Mouse (Mus musculus) heart, embryonic 15.5 days (tissue): ENCODE data around the gene Tmem163. TPM values are rescaled to one million over a fixed set of nuclear protein-coding genes. Genes with fewer than 3 reads are reported as not detected.

Source experiments
- ATAC-seq: fragments of 200-750 bp; cut with Nextera tagmentation; replicated peaks from 2 replicates; pipeline ENCODE4 v1.8.0; 2017; ENCODE audit warnings: low read depth, moderate TSS enrichment; ENCODE audit not compliant: insufficient number of reproducible peaks, insufficient read depth, low FRiP score
- H3K27ac ChIP-seq: fragments of 300-500 bp; sonication (generic); 2 replicates; pipeline ENCODE4 v1.5.1; 2015; ENCODE audit warnings: mild to moderate bottlenecking, inconsistent platforms
- H3K27me3 ChIP-seq: fragments of 300-500 bp; sonication (generic); 2 replicates; pipeline ENCODE4 v1.6.1; 2015; ENCODE audit warnings: inconsistent platforms
- H3K36me3 ChIP-seq: fragments of 300-500 bp; sonication (generic); 2 replicates; pipeline ENCODE4 v1.6.1; 2015; ENCODE audit warnings: mild to moderate bottlenecking, inconsistent platforms
- H3K4me1 ChIP-seq: fragments of 300-500 bp; sonication (generic); replicated peaks from 2 replicates; pipeline ENCODE4 v1.6.1; 2015; ENCODE audit warnings: inconsistent platforms
- H3K4me2 ChIP-seq: fragments of 300-500 bp; sonication (generic); 2 replicates; pipeline ENCODE4 v1.6.1; 2015; ENCODE audit warnings: inconsistent platforms, mild to moderate bottlenecking, moderate library complexity
- H3K4me3 ChIP-seq: fragments of 300-500 bp; sonication (generic); 2 replicates; pipeline ENCODE4 v1.5.1; 2015; ENCODE audit warnings: mild to moderate bottlenecking, inconsistent platforms
- H3K9ac ChIP-seq: fragments of 300-500 bp; sonication (generic); 2 replicates; pipeline ENCODE4 v1.6.1; 2015; ENCODE audit warnings: mild to moderate bottlenecking, inconsistent platforms
- H3K9me3 ChIP-seq: fragments of 300-500 bp; sonication (generic); replicated peaks from 2 replicates; pipeline ENCODE4 v1.6.1; 2016; ENCODE audit warnings: inconsistent platforms
- WGBS: fragments of 180-500 bp; shearing (Covaris S2); methylation state at CpG from one replicate; pipeline ENCODE4 v1.1.7; 2015; ENCODE audit warnings: mixed read lengths; 5-methylcytosine and 5-hydroxymethylcytosine counted together
- polyA plus RNA-seq: library from polyadenylated mRNA; unstranded; fragments of >200 nt; fragmentation: Nextera tagmentation; extraction: Ambion mirVana; gene quantifications from 2 replicates; pipeline ENCODE4 v1.2.1, GENCODE M21; 2015

Gene Tmem163
- polyA plus RNA-seq, 1 experiment from 2014 or later = 12.5 TPM

GRCm38 (mm10) chr1:127637917-127638316, 41.4 kb downstream of the Tmem163 start:
- H3K36me3 ChIP-seq = no peaks in the 10 kb centered on the region
- H3K9ac ChIP-seq = no peak overlapping the region
- H3K27me3 ChIP-seq = no peaks in the 10 kb centered on the region
- H3K4me3 ChIP-seq = no peak overlapping the region
- no peak overlapping the region for H3K27ac ChIP-seq
- no peak for ATAC-seq
- H3K4me2 ChIP-seq = no peak overlapping the region
- 30% methylated on average over 2 of the region's 2 CpGs for whole genome bisulfite sequencing
- no peaks in the 10 kb centered on the region for H3K9me3 ChIP-seq
- H3K4me1 ChIP-seq = no peaks in the 10 kb centered on the region

GRCm38 (mm10) chr1:127627151-127627550, 52.2 kb downstream of the Tmem163 start:
- no peak for ATAC-seq
- Histone ChIP-seq H3K4me2 (no peak overlapping the region), H3K4me1 (no peaks in the 10 kb centered on the region), H3K9ac (no peak overlapping the region), H3K27ac (no peak overlapping the region), H3K36me3 (no peaks in the 10 kb centered on the region), H3K27me3 (no peaks in the 10 kb centered on the region), H3K9me3 (no peaks in the 10 kb centered on the region), H3K4me3 (no peak overlapping the region)
- WGBS = 69% methylated on average over 7 of the region's 7 CpGs

GRCm38 (mm10) chr1:127625577-127626362, 53.6 kb downstream of the Tmem163 start:
- no peak overlapping the region for H3K4me2 ChIP-seq
- no peaks in the 10 kb centered on the region for H3K27me3 ChIP-seq
- 47% methylated on average over 5 of the region's 5 CpGs for WGBS
- ATAC-seq = 0 out of 2 replicates have a peak, but pooled peaks have one; percentile 35
- no peaks in the 10 kb centered on the region for H3K9me3 ChIP-seq
- H3K4me1 ChIP-seq = no peaks in the 10 kb centered on the region
- H3K4me3 ChIP-seq = no peak overlapping the region
- H3K27ac ChIP-seq = no peak overlapping the region
- no peak overlapping the region for H3K9ac ChIP-seq
- H3K36me3 ChIP-seq = no peaks in the 10 kb centered on the region

GRCm38 (mm10) chr1:127622349-127622748, 57.0 kb downstream of the Tmem163 start:
- H3K27ac ChIP-seq = no peak overlapping the region
- no peak overlapping the region for H3K4me2 ChIP-seq
- ATAC-seq = no peak
- H3K9ac ChIP-seq = no peak overlapping the region
- H3K27me3 ChIP-seq = no peaks in the 10 kb centered on the region
- no peaks in the 10 kb centered on the region for H3K9me3 ChIP-seq
- 71% methylated on average over 5 of the region's 5 CpGs for WGBS
- no peak overlapping the region for H3K4me3 ChIP-seq
- no peaks in the 10 kb centered on the region for H3K4me1 ChIP-seq
- no peaks in the 10 kb centered on the region for H3K36me3 ChIP-seq

- H3K9ac ChIP-seq = no peak overlapping the region
- H3K4me3 ChIP-seq = no peak overlapping the region
- H3K27ac ChIP-seq = no peak overlapping the region
- H3K4me1 ChIP-seq = no peaks in the 10 kb centered on the region
- no peaks in the 10 kb centered on the region for H3K36me3 ChIP-seq
- WGBS = 75% methylated on average over 6 of the region's 6 CpGs
- no peaks in the 10 kb centered on the region for H3K27me3 ChIP-seq
- no peak for ATAC-seq
- H3K9me3 ChIP-seq = no peaks in the 10 kb centered on the region
- no peak overlapping the region for H3K4me2 ChIP-seq
These were observed 60.3 kb downstream of the Tmem163 start for GRCm38 (mm10) chr1:127619036-127619435.

GRCm38 (mm10) chr1:127610378-127610777, 69.0 kb downstream of the Tmem163 start:
- Histone ChIP-seq H3K4me2 (no peak overlapping the region), H3K27ac (no peak overlapping the region), H3K27me3 (no peaks in the 10 kb centered on the region), H3K9me3 (no peaks in the 10 kb centered on the region), H3K9ac (no peak overlapping the region), H3K4me3 (no peak overlapping the region), H3K36me3 (no peaks in the 10 kb centered on the region), H3K4me1 (peaks cover 2% of the 10 kb centered on the region; the same call in 1 of the 2 replicates)
- ATAC-seq = no peak
- WGBS = 30% methylated on average over 3 of the region's 3 CpGs

- 45% methylated on average over 2 of the region's 2 CpGs for WGBS
- H3K27me3 ChIP-seq = no peaks in the 10 kb centered on the region
- H3K9ac ChIP-seq = no peak overlapping the region
- no peak overlapping the region for H3K4me2 ChIP-seq
- no peaks in the 10 kb centered on the region for H3K36me3 ChIP-seq
- H3K27ac ChIP-seq = no peak overlapping the region; the same call in 1 of the 2 replicates
- H3K4me3 ChIP-seq = no peak overlapping the region
- H3K9me3 ChIP-seq = no peaks in the 10 kb centered on the region
- peaks cover 2% of the 10 kb centered on the region; the same call in 1 of the 2 replicates for H3K4me1 ChIP-seq
- no peak for ATAC-seq
These were observed 69.5 kb downstream of the Tmem163 start for GRCm38 (mm10) chr1:127609814-127610213.

GRCm38 (mm10) chr1:127608326-127608725, 71.0 kb downstream of the Tmem163 start:
- ATAC-seq = no peak
- Histone ChIP-seq H3K9me3 (no peaks in the 10 kb centered on the region), H3K4me2 (no peak overlapping the region), H3K27ac (no peak overlapping the region), H3K4me3 (no peak overlapping the region), H3K36me3 (no peaks in the 10 kb centered on the region), H3K9ac (no peak overlapping the region), H3K4me1 (peaks cover 2% of the 10 kb centered on the region; the same call in 1 of the 2 replicates), H3K27me3 (no peaks in the 10 kb centered on the region)
- WGBS = 85% methylated on average over 3 of the region's 3 CpGs

- no peak overlapping the region for H3K9ac ChIP-seq
- H3K4me2 ChIP-seq = no peak overlapping the region
- H3K9me3 ChIP-seq = no peaks in the 10 kb centered on the region
- H3K36me3 ChIP-seq = no peaks in the 10 kb centered on the region
- no peak overlapping the region for H3K4me3 ChIP-seq
- H3K27ac ChIP-seq = no peak overlapping the region
- no peak for ATAC-seq
- no peaks in the 10 kb centered on the region for H3K4me1 ChIP-seq
- no peaks in the 10 kb centered on the region for H3K27me3 ChIP-seq
- WGBS = 77% methylated on average over 9 of the region's 9 CpGs
These were observed 75.4 kb downstream of the Tmem163 start for GRCm38 (mm10) chr1:127603697-127604631.

GRCm38 (mm10) chr1:127596143-127596542, 83.2 kb downstream of the Tmem163 start:
- Histone ChIP-seq H3K9ac (no peak overlapping the region), H3K36me3 (no peaks in the 10 kb centered on the region), H3K27me3 (no peaks in the 10 kb centered on the region), H3K4me2 (no peak overlapping the region), H3K27ac (peak overlapping the region; percentile 75), H3K9me3 (no peaks in the 10 kb centered on the region), H3K4me1 (peaks cover 19% of the 10 kb centered on the region), H3K4me3 (no peak overlapping the region)
- 42% methylated on average over 4 of the region's 4 CpGs for WGBS
- ATAC-seq = no peak

GRCm38 (mm10) chr1:127595735-127596134, 83.6 kb downstream of the Tmem163 start:
- H3K4me2 ChIP-seq = no peak overlapping the region
- no peak overlapping the region for H3K9ac ChIP-seq

More at GRCm38 (mm10) chr1:127595735-127596134, 83.6 kb downstream of the Tmem163 start:
- Histone ChIP-seq H3K36me3 (no peaks in the 10 kb centered on the region), H3K27me3 (no peaks in the 10 kb centered on the region), H3K4me3 (no peak overlapping the region), H3K27ac (peak overlapping the region; percentile 75), H3K9me3 (no peaks in the 10 kb centered on the region), H3K4me1 (peaks cover 19% of the 10 kb centered on the region)
- WGBS = 17% methylated on average over 1 of the region's 1 CpGs
- no peak; the same call in 1 of the 2 replicates for ATAC-seq
